Mouse (Mus musculus) hindbrain, postnatal 0 days (tissue): ENCODE data around the gene Syn1. TPM values are rescaled to one million over a fixed set of nuclear protein-coding genes. Genes with fewer than 3 reads are reported as not detected.

ENCODE experiments used
- ATAC-seq: fragments of 200-750 bp; cut with Nextera tagmentation; 2 replicates; pipeline ENCODE4 v1.8.0; 2017; ENCODE audit warnings: mild to moderate bottlenecking, moderate TSS enrichment, moderate library complexity
- DNase-seq: peaks from one replicate; pipeline ENCODE4 v3.0.0-alpha.2; 2015; ENCODE audit warnings: low spot score
- H3K27ac ChIP-seq: fragments of 300-500 bp; sonication (generic); 2 replicates; pipeline ENCODE4 v1.5.1; 2014; ENCODE audit warnings: mild to moderate bottlenecking
- H3K27me3 ChIP-seq: fragments of 300-500 bp; sonication (generic); 2 replicates; pipeline ENCODE4 v1.6.1; 2014; ENCODE audit warnings: low read length, mixed read lengths; ENCODE audit not compliant: insufficient read depth
- H3K36me3 ChIP-seq: fragments of 300-500 bp; sonication (generic); 2 replicates; pipeline ENCODE4 v1.6.1; 2014; ENCODE audit warnings: low read length, mixed read lengths; ENCODE audit not compliant: insufficient read depth
- H3K4me1 ChIP-seq: fragments of 300-500 bp; sonication (generic); 2 replicates; pipeline ENCODE4 v1.6.1; 2014; ENCODE audit warnings: antibody characterized with exemption, low read length, mixed read lengths; ENCODE audit not compliant: insufficient read depth
- H3K4me2 ChIP-seq: fragments of 300-500 bp; sonication (generic); 2 replicates; pipeline ENCODE4 v1.6.1; 2014; ENCODE audit warnings: low read depth, mild to moderate bottlenecking, low read length, moderate library complexity, mixed read lengths
- H3K4me3 ChIP-seq: fragments of 300-500 bp; sonication (generic); 2 replicates; pipeline ENCODE4 v1.5.1; 2014; ENCODE audit warnings: low read length
- H3K9ac ChIP-seq: fragments of 300-500 bp; sonication (generic); replicated peaks from 2 replicates; pipeline ENCODE4 v1.6.1; 2014; ENCODE audit warnings: mild to moderate bottlenecking, low read length, moderate library complexity, mixed read lengths
- H3K9me3 ChIP-seq: fragments of 300-500 bp; sonication (generic); 2 replicates; pipeline ENCODE4 v1.6.1; 2016; ENCODE audit warnings: low read length, mixed read lengths
- CTCF ChIP-seq: IDR thresholded peaks from 2 replicates; pipeline ENCODE4 v1.5.1; 2016; ENCODE audit warnings: antibody characterized with exemption, control low read depth, low read depth
- WGBS: fragments of 180-500 bp; shearing (Covaris S2); extraction: QIAGEN DNeasy Blood & Tissue Kit; methylation state at CpG from one replicate; pipeline ENCODE4 v1.1.7; 2014; 5-methylcytosine and 5-hydroxymethylcytosine counted together
- polyA plus RNA-seq: library from polyadenylated mRNA; unstranded; fragments of >200 nt; fragmentation: Nextera tagmentation; extraction: Ambion mirVana; gene quantifications from 2 replicates; pipeline ENCODE4 v1.2.1, GENCODE M21; 2015
- total RNA-seq: library from RNA; depleted of rRNA; stranded (reverse); fragments of >200 nt; gene quantifications from 2 replicates; pipeline ENCODE4 v1.2.3, GENCODE M21; 2014; rRNA removed

Gene Syn1
- total RNA-seq (65.4 and 75.9 TPM in 2 replicates), polyA plus RNA-seq (70.5 and 88.8 TPM in 2 replicates)

DNA sequence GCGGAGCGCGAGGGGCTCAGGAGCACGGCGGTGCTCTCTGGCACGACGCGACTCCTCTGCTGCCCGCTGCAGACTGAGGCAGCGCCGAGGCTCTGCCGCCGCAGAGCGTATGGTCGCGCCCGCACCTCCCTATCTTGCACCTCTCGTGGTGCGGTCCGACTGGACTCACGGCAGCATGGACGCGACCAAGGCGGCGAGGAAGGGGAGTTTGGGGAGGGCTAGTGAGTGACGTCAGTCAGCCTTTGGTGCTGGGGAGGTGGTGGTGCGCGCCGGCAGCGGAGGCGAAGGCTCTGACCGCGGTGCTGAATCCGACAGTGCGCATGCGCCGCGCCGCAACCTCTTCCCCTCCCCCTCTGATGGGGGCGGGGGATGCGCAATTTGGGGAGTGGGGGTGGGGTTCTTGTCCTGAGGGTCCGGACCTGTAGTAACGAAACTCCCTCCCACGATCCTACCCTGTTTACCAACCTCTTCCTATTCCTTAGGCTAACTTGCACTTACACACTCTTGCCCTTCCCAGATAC is at the start of gene Syn1:
Syn1 (minus strand) TSS at position 161 of the 521 bp plus-strand sequence.
- H3K4me2 ChIP-seq = peak within 1 kb of the TSS; percentile 57
- H3K4me3 ChIP-seq = peak within 1 kb of the TSS; percentile 62
- no peaks in the 10 kb centered on the region for H3K27me3 ChIP-seq
- H3K9ac ChIP-seq = peak within 1 kb of the TSS; percentile 63
- WGBS = 23% methylated on average over 38 of the region's 44 CpGs
- H3K27ac ChIP-seq = peak within 1 kb of the TSS; percentile 77
- ATAC-seq (peak; percentile 97), DNase-seq (peak; percentile 93)
- no peak for TF ChIP-seq CTCF
- H3K9me3 ChIP-seq = no peaks in the 10 kb centered on the region
- 0 out of 2 replicates have a peak, but pooled peaks cover 3% of the 10 kb centered on the region for H3K4me1 ChIP-seq
- no peaks in the 10 kb centered on the region for H3K36me3 ChIP-seq

DNA sequence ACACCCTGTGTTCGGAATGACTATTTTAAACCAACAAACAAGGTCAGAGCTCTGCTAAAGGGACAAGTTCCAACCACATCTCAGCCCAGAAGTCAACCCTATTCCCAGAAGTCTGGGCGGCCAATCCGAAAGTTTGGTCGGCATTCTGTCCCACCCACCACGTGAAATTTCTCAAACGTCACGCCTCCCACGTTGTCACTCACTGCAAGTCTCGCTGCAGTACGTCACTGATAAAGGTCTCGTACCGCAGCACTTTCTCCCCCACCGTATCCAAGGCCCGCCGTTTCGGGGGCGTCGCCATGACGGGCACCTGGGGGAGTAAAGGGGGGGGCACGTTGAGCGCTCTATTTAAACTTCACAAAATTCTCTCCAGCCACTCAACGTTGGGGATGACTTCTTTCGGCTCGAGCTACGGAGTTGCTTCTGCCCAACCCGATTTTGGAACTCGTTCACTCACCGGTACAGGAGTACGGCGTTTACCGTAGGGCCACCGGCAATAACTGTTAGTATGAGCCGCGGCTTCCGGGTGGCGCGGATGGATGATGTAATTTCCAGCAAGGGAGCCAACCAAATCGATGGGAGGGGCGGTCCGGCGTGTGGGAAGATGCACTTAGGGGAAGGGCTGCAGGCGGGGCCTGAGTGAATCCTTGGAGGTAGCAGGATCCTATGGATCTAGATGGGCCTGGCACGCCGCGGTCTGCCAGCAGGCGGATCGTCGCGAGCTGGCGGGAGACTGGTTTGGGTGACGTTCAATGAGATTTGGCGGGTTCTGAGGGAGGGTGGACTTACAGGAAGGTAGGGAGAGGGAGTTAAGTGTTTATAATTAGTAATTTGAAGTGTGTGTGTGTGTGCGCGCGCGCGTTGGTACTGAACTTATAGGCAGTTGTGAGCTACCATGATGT is 40.9 kb upstream of the Syn1 start, which contains the start of gene Uxt:
Uxt (minus strand) TSS at position 541 of the 902 bp plus-strand sequence.
- H3K27me3 ChIP-seq = no peaks in the 10 kb centered on the region
- no peaks in the 10 kb centered on the region for H3K9me3 ChIP-seq
- peak; percentile 97 for ATAC-seq
- H3K4me3 ChIP-seq = peak within 1 kb of the TSS; percentile 46
- peak; percentile 90 for DNase-seq
- H3K4me1 ChIP-seq = no peaks in the 10 kb centered on the region
- H3K4me2 ChIP-seq = peak within 1 kb of the TSS; percentile 54
- no peaks in the 10 kb centered on the region for H3K36me3 ChIP-seq
- peak within 1 kb of the TSS; percentile 51 for H3K9ac ChIP-seq
- peak within 1 kb of the TSS; percentile 78; the same call in 1 of the 2 replicates for H3K27ac ChIP-seq
- WGBS = 30% methylated on average over 57 of the region's 57 CpGs
- TF ChIP-seq CTCF = peak; percentile 56

- peak; percentile 98 for ATAC-seq
- H3K4me1 ChIP-seq = no peaks in the 10 kb centered on the region
- peak; percentile 94 for DNase-seq
- H3K27me3 ChIP-seq = no peaks in the 10 kb centered on the region
- H3K27ac ChIP-seq = peak within 1 kb of the TSS; percentile 81
- H3K9me3 ChIP-seq = no peaks in the 10 kb centered on the region
- peak within 1 kb of the TSS; percentile 63 for H3K9ac ChIP-seq
- H3K4me3 ChIP-seq = peak within 1 kb of the TSS; percentile 57
- peak within 1 kb of the TSS; percentile 56 for H3K4me2 ChIP-seq
- H3K36me3 ChIP-seq = no peaks in the 10 kb centered on the region
- 22% methylated on average over 25 of the region's 30 CpGs for WGBS
- TF ChIP-seq CTCF = no peak
Observed at GRCm38 (mm10) chrX:20950191-20950880, 29.5 kb upstream of the Syn1 start, which contains the start of gene Elk1. TSS of gene Elk1 (minus strand) at chrX:20950608.

DNA sequence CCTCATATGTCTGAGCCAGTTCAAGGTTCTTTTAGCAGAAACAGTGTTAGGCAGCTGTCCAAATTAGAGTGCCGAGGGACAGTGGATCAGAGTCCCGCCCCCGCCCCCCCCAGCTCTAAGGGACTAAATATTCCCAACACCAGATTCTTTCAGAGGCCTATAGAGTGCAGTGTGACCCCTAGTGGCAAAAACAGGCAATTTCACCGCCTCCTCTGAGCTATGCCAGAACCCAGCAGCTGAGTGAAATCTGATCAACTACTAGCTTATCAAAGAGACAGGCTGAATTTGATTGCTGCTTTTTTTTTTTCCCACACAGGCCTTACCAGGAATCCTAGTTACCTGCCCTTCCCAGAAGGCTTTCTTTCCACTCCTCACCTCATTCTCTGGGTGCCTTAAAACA is 25.3 kb upstream of the Syn1 start:
- no peak overlapping the region for H3K9ac ChIP-seq
- no peaks in the 10 kb centered on the region for H3K36me3 ChIP-seq
- H3K27ac ChIP-seq = no peak overlapping the region
- TF ChIP-seq CTCF = peak; percentile 67
- peak; percentile 62 for DNase-seq
- H3K4me3 ChIP-seq = no peak overlapping the region
- 16% methylated on average over 4 of the region's 4 CpGs for WGBS
- no peaks in the 10 kb centered on the region for H3K27me3 ChIP-seq
- ATAC-seq = no peak
- H3K9me3 ChIP-seq = no peaks in the 10 kb centered on the region
- no peak overlapping the region for H3K4me2 ChIP-seq
- no peaks in the 10 kb centered on the region for H3K4me1 ChIP-seq

- H3K36me3 ChIP-seq = peaks cover 5% of the 10 kb centered on the region; the same call in 1 of the 2 replicates
- 82% methylated on average over 1 of the region's 1 CpGs for WGBS
- no peak for DNase-seq
Observed at GRCm38 (mm10) chrX:20931963-20932362, 11.2 kb upstream of the Syn1 start.

DNA sequence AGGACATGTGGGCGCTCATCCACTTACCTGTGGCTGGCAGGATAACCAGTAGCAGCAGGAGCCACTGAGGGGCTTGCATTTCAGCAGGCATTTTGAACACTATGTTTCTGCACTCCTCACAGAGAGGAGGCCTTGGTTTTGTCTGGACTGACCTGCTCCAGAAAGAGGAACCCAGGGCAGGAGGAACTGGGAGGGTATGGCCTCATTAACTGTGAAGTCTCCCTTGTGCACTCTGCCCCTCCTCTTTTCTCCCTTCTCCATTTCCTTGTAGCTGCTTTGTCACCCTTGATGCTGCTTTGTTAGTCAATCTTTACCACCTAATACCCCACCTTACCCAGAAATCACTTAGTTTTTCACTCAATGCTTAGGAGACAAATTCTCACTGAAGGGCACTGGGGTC is 10.6 kb upstream of the Syn1 start, which contains the start of gene Cfp:
Cfp (minus strand) TSS at position 192 of the 400 bp plus-strand sequence.
- TF ChIP-seq CTCF = no peak
- Histone ChIP-seq H3K4me1 (no peaks in the 10 kb centered on the region), H3K9me3 (no peaks in the 10 kb centered on the region), H3K4me3 (no peak within 1 kb of the TSS), H3K36me3 (peaks cover 8% of the 10 kb centered on the region; the same call in 1 of the 2 replicates), H3K4me2 (no peak within 1 kb of the TSS), H3K9ac (no peak within 1 kb of the TSS), H3K27me3 (no peaks in the 10 kb centered on the region), H3K27ac (no peak within 1 kb of the TSS)
- DNase-seq (no peak), ATAC-seq (no peak)
- WGBS = 73% methylated on average over 1 of the region's 1 CpGs

More at GRCm38 (mm10) chrX:20931963-20932362, 11.2 kb upstream of the Syn1 start:
- H3K27me3 ChIP-seq = no peaks in the 10 kb centered on the region
- no peak overlapping the region for H3K9ac ChIP-seq
- H3K4me2 ChIP-seq = no peak overlapping the region
- H3K9me3 ChIP-seq = no peaks in the 10 kb centered on the region
- H3K4me3 ChIP-seq = no peak overlapping the region
- ATAC-seq = no peak
- H3K4me1 ChIP-seq = no peaks in the 10 kb centered on the region
- no peak for TF ChIP-seq CTCF
- no peak overlapping the region for H3K27ac ChIP-seq
